Mouse (Mus musculus): ENCODE measurements at regions not wholly inside any gene's neighbourhood (a gene's known extent, or its start where the extent isn't known, plus 50 kb on each side); places are given as distances from the start of the nearest gene placed in this dataset.

GRCm38 (mm10) chr7:95689161-95689833 lies 481.7 kb upstream of the Tenm4 start:
- no peak for DNase-seq

GRCm38 (mm10) chr7:95699506-95699905 lies 471.5 kb upstream of the Tenm4 start:
- DNase-seq: no peak

GRCm38 (mm10) chr7:95710088-95710487 lies 461.0 kb upstream of the Tenm4 start:
- DNase-seq: no peak

GRCm38 (mm10) chr7:95720083-95720482 lies 451.0 kb upstream of the Tenm4 start:
- DNase-seq: no peak

GRCm38 (mm10) chr7:95725716-95726487 lies 445.1 kb upstream of the Tenm4 start:
- no peak for DNase-seq

GRCm38 (mm10) chr7:95733807-95734206 lies 437.2 kb upstream of the Tenm4 start:
- no peak for DNase-seq

GRCm38 (mm10) chr7:95734587-95734986 lies 436.5 kb upstream of the Tenm4 start:
- DNase-seq: no peak

- no peak for DNase-seq
Observed at GRCm38 (mm10) chr7:95736716-95737115, 434.3 kb upstream of the Tenm4 start.

- DNase-seq: no peak
Observed at GRCm38 (mm10) chr7:95738725-95739245, 432.3 kb upstream of the Tenm4 start.

- DNase-seq: no peak
Observed at GRCm38 (mm10) chr7:95739779-95740178, 431.3 kb upstream of the Tenm4 start.

- DNase-seq: no peak
Observed at GRCm38 (mm10) chr7:95758375-95758774, 412.7 kb upstream of the Tenm4 start.

GRCm38 (mm10) chr7:95760945-95761661 lies 409.9 kb upstream of the Tenm4 start:
- no peak for DNase-seq

- DNase-seq: no peak
Observed at GRCm38 (mm10) chr7:95766356-95767150, 404.5 kb upstream of the Tenm4 start.

GRCm38 (mm10) chr7:95784523-95784922 lies 386.5 kb upstream of the Tenm4 start:
- no peak for DNase-seq

GRCm38 (mm10) chr7:95787543-95787942 lies 383.5 kb upstream of the Tenm4 start:
- no peak for DNase-seq

- DNase-seq: no peak
Observed at GRCm38 (mm10) chr7:95787951-95788350, 383.1 kb upstream of the Tenm4 start.

GRCm38 (mm10) chr7:95789424-95789823 lies 381.6 kb upstream of the Tenm4 start:
- DNase-seq: no peak

- DNase-seq: no peak
Observed at GRCm38 (mm10) chr7:95799022-95799421, 372.0 kb upstream of the Tenm4 start.

GRCm38 (mm10) chr7:95809626-95810025 lies 361.4 kb upstream of the Tenm4 start:
- DNase-seq: peak; percentile 2

- DNase-seq: peak; percentile 41
Observed at GRCm38 (mm10) chr7:95810096-95810495, 360.9 kb upstream of the Tenm4 start.

- DNase-seq: no peak
Observed at GRCm38 (mm10) chr7:95814865-95815264, 356.2 kb upstream of the Tenm4 start.

- DNase-seq: no peak
Observed at GRCm38 (mm10) chr7:95823539-95823938, 347.5 kb upstream of the Tenm4 start.

- DNase-seq: no peak
Observed at GRCm38 (mm10) chr7:95829889-95830288, 341.2 kb upstream of the Tenm4 start.
